Mouse (Mus musculus) lung, postnatal 0 days (tissue): ENCODE data around the gene Jdp2. TPM values are rescaled to one million over a fixed set of nuclear protein-coding genes. Genes with fewer than 3 reads are reported as not detected.

Experiments
- ATAC-seq: fragments of 200-750 bp; cut with Nextera tagmentation; 2 replicates; pipeline ENCODE4 v1.8.0; 2017; ENCODE audit warnings: moderate library complexity
- DNase-seq: peaks from one replicate; pipeline ENCODE4 v3.0.0-alpha.2; 2016; ENCODE audit warnings: low spot score
- H3K27ac ChIP-seq: fragments of 300-500 bp; sonication (generic); 2 replicates; pipeline ENCODE4 v1.5.1; 2014; ENCODE audit warnings: antibody characterized with exemption, mild to moderate bottlenecking, low read length, mixed read lengths
- H3K27me3 ChIP-seq: fragments of 300-500 bp; sonication (generic); replicated peaks from 2 replicates; pipeline ENCODE4 v1.6.1; 2014; ENCODE audit warnings: low read length, mixed read lengths; ENCODE audit not compliant: insufficient read depth
- H3K36me3 ChIP-seq: fragments of 300-500 bp; sonication (generic); 2 replicates; pipeline ENCODE4 v1.6.1; 2014; ENCODE audit warnings: low read length, mixed read lengths; ENCODE audit not compliant: insufficient read depth
- H3K4me1 ChIP-seq: fragments of 300-500 bp; sonication (generic); 2 replicates; pipeline ENCODE4 v1.6.1; 2014; ENCODE audit warnings: antibody characterized with exemption, low read depth, low read length, mixed read lengths; ENCODE audit not compliant: insufficient read depth
- H3K4me2 ChIP-seq: fragments of 300-500 bp; sonication (generic); replicated peaks from 2 replicates; pipeline ENCODE4 v1.6.1; 2014; ENCODE audit warnings: low read depth, mild to moderate bottlenecking, low read length, moderate library complexity, mixed read lengths
- H3K4me3 ChIP-seq: fragments of 300-500 bp; sonication (generic); 2 replicates; pipeline ENCODE4 v1.5.1; 2014; ENCODE audit warnings: low read depth, low read length
- H3K9ac ChIP-seq: fragments of 300-500 bp; sonication (generic); replicated peaks from 2 replicates; pipeline ENCODE4 v1.6.1; 2014; ENCODE audit warnings: low read depth, mild to moderate bottlenecking
- H3K9me3 ChIP-seq: fragments of 300-500 bp; sonication (generic); 2 replicates; pipeline ENCODE4 v1.6.1; 2016; ENCODE audit warnings: low read length, mixed read lengths
- CTCF ChIP-seq: IDR thresholded peaks from 2 replicates; pipeline ENCODE4 v1.5.1; 2016; ENCODE audit warnings: antibody characterized with exemption, mild to moderate bottlenecking
- EP300 ChIP-seq: IDR thresholded peaks from 2 replicates; pipeline ENCODE4 v1.6.1; 2016; ENCODE audit warnings: antibody characterized with exemption, mild to moderate bottlenecking, control low read depth
- WGBS: fragments of 180-500 bp; shearing (Covaris S2); extraction: QIAGEN DNeasy Blood & Tissue Kit; methylation state at CpG from one replicate; pipeline ENCODE4 v1.1.7; 2014; 5-methylcytosine and 5-hydroxymethylcytosine counted together
- polyA plus RNA-seq: library from polyadenylated mRNA; unstranded; fragments of >200 nt; fragmentation: Nextera tagmentation; extraction: Ambion mirVana; gene quantifications from 2 replicates; pipeline ENCODE4 v1.2.1, GENCODE M21; 2015

The Jdp2 gene
- polyA plus RNA-seq, 1 experiment from 2014 or later: 1.4 TPM

- Histone ChIP-seq H3K36me3 (peaks cover 18% of the 10 kb centered on the region; the same call in 1 of the 2 replicates), H3K9ac (no peak overlapping the region), H3K27me3 (no peaks in the 10 kb centered on the region), H3K4me1 (peaks cover 30% of the 10 kb centered on the region), H3K9me3 (no peaks in the 10 kb centered on the region), H3K27ac (no peak overlapping the region), H3K4me2 (no peak overlapping the region), H3K4me3 (no peak overlapping the region)
- TF ChIP-seq CTCF (no peak), EP300 (no peak)
- WGBS: 60% methylated on average over 9 of the region's 9 CpGs
- ATAC-seq (no peak), DNase-seq (no peak)
These were observed 39.1 kb downstream of the Jdp2 start for GRCm38 (mm10) chr12:85637932-85638331.

- Histone ChIP-seq H3K4me2 (no peak overlapping the region; the same call in 1 of the 2 replicates), H3K27ac (peak overlapping the region; percentile 47; the same call in 1 of the 2 replicates), H3K9ac (no peak overlapping the region), H3K9me3 (no peaks in the 10 kb centered on the region), H3K27me3 (no peaks in the 10 kb centered on the region), H3K4me3 (no peak overlapping the region), H3K36me3 (peaks cover 11% of the 10 kb centered on the region; the same call in 1 of the 2 replicates), H3K4me1 (peaks cover 30% of the 10 kb centered on the region)
- ATAC-seq: peak; percentile 43
- WGBS: 55% methylated on average over 20 of the region's 20 CpGs
- TF ChIP-seq CTCF (no peak), EP300 (no peak)
- peak; percentile 49 for DNase-seq
These were observed 39.9 kb downstream of the Jdp2 start for GRCm38 (mm10) chr12:85638541-85639325.

DNA sequence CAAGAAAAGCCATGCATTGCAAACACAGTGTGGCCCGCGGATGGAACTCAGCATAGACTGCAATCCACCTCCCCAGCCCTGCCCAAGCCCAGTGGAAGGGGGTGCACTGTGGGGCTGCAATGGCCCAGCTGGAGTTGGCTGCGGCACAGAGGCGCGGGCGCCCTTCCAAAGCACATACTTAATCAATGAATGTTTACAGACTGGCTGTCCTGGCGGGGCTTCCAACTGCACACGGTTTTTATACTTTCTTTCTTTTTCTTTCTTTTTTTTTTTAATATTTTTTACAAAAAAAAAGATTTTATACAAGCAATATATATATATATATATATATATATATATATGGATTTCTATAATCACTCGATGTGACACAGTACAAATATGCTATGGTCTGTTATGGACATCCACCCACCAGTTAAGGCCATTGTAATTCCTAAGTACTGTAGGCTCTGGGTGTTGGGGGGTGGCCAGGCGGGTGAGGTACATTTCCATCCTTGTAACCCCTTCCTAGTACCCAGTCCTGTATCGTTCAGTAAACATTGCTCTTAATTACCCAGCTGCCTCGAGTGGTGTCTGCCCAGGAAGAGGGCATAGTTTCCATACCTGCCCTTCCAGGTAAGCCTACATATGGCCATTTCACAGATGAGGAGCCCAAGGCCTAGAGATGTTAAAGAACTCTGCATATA is 40.6 kb downstream of the Jdp2 start:
- no peak overlapping the region; the same call in 1 of the 2 replicates for H3K4me2 ChIP-seq
- peaks cover 3% of the 10 kb centered on the region; the same call in 1 of the 2 replicates for H3K36me3 ChIP-seq
- H3K27me3 ChIP-seq: no peaks in the 10 kb centered on the region
- H3K4me3 ChIP-seq: no peak overlapping the region
- H3K4me1 ChIP-seq: peaks cover 30% of the 10 kb centered on the region
- no peaks in the 10 kb centered on the region for H3K9me3 ChIP-seq
- DNase-seq: peak; percentile 93
- H3K27ac ChIP-seq: peak overlapping the region; percentile 47; the same call in 1 of the 2 replicates
- peak; percentile 91 for ATAC-seq
- H3K9ac ChIP-seq: no peak overlapping the region
- WGBS: 23% methylated on average over 12 of the region's 12 CpGs
- TF ChIP-seq CTCF: no peak
- TF ChIP-seq EP300: peak; percentile 4; the same call in 1 of the 2 replicates

DNA sequence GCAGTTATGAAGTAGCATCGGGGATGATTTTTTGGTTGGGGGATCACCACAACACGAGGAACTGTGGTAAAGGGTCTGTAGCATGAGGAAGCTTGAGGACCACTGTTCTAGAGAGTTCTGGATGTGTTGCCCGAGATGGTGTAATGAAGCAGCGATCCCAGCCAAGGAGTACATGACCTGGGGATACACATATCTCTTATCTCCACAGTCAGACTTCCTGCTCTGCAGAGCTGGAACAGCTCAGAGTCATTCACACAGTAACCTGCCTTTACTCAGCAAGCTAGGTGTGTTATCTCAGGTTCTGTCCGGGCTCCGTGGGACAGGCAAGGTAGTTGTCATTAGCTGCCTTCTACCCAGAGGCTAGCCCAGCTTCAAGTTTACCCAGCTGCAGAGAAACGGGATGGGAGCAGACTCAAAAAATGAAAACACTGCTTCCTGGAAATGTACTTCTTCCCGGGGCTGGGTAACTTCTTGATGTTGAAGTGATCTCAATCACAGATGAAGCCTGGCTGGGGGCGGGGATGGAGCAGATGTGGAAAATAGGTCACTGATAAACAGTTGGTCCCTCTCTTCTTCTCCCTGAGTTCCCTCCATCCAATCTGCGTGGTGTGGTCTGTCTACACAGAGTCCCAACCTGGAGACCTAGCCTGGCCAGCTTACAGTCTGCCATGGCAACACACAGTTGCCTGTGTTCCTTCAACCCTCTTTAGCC is 42.2 kb downstream of the Jdp2 start:
- Histone ChIP-seq H3K4me3 (no peak overlapping the region), H3K4me1 (peaks cover 30% of the 10 kb centered on the region), H3K27me3 (no peaks in the 10 kb centered on the region), H3K36me3 (no peaks in the 10 kb centered on the region), H3K27ac (no peak overlapping the region), H3K9ac (no peak overlapping the region), H3K4me2 (no peak overlapping the region), H3K9me3 (no peaks in the 10 kb centered on the region)
- WGBS: 34% methylated on average over 10 of the region's 10 CpGs
- DNase-seq: no peak
- no peak for ATAC-seq
- TF ChIP-seq EP300 (no peak), CTCF (no peak)

DNA sequence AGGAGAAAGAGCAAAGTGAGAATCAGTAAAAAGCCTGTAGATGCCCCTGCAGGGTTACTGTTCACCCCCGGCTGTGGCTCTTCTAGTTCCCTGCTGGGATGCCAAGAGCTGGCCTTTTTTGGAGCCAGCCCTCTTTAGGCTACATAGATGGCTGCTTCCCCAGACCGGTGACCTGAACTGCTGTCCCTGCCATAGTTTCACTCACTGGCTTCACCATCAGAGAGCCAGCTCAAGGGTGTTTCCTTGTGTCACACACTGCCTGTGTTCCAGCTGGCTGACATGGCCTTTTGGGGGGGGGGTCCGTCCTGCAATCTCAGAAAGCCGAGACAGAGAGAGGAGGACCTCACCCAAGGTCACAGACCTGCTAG is 42.7 kb downstream of the Jdp2 start:
- no peak overlapping the region for H3K4me2 ChIP-seq
- no peak overlapping the region for H3K27ac ChIP-seq
- H3K4me1 ChIP-seq: peaks cover 30% of the 10 kb centered on the region
- TF ChIP-seq EP300 (no peak), CTCF (no peak)
- no peaks in the 10 kb centered on the region for H3K36me3 ChIP-seq
- 45% methylated on average over 4 of the region's 4 CpGs for WGBS
- ATAC-seq (no peak), DNase-seq (no peak)
- H3K4me3 ChIP-seq: no peak overlapping the region
- H3K9me3 ChIP-seq: no peaks in the 10 kb centered on the region
- H3K9ac ChIP-seq: no peak overlapping the region
- no peaks in the 10 kb centered on the region for H3K27me3 ChIP-seq

GRCm38 (mm10) chr12:85643735-85644134 is 44.9 kb downstream of the Jdp2 start:
- WGBS: 72% methylated on average over 5 of the region's 5 CpGs
- Histone ChIP-seq H3K4me3 (no peak overlapping the region), H3K27me3 (no peaks in the 10 kb centered on the region), H3K36me3 (no peaks in the 10 kb centered on the region), H3K4me2 (no peak overlapping the region), H3K9ac (no peak overlapping the region), H3K9me3 (no peaks in the 10 kb centered on the region), H3K4me1 (peaks cover 26% of the 10 kb centered on the region), H3K27ac (no peak overlapping the region)
- ATAC-seq (no peak), DNase-seq (peak; percentile 52)
- no peak for TF ChIP-seq EP300
